Mouse (Mus musculus): ENCODE data around the gene Uba1y.

Uba1y gene

DNA sequence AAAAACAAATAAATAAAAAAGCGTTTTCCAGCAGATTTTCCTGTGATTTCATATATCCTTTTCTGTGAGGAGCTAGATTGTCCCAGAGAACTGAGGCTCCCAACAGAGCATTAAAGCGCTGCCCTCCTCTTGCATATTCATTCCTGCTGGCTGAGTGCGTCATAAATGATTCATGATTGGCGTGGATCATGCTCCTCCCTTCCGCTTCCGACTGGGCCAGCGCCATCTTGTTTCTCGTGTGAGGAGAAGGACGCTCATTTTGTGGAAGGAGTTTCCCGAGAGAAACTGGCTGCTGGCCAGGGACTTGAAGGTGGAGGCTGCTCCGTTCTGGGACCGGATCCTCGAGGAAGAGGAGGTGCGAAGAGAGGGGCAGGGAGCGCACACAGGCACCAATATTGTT lies at the start of gene Uba1y:
Uba1y (plus strand) TSS at position 254 of the 400 bp plus-strand sequence.
- WGBS, result 76% methylated on average over 14 of the region's 15 CpGs

DNA sequence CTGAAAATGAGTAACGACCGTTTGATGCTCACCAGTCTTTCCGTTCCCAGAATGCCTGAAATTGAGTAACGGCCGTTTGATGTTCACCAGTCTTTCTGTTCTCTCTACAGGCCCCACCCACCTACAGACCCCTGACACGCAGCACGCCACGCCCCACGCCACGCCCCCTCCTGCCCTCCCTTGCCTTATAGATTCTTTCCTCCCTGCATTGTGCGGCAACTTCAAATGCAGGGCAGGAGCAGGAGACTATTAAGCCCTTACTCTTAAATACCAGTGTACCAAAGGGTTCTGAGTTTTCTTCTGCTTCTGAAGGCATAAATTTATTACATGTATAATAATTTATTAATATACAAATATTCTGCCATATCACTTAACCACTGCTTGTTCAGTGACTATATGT lies 21.1 kb upstream of the Uba1y start, which contains the start of gene Zfy1:
Zfy1 (minus strand) TSS at position 101 of the 400 bp plus-strand sequence.
- 98% methylated on average over 6 of the region's 11 CpGs for WGBS

DNA sequence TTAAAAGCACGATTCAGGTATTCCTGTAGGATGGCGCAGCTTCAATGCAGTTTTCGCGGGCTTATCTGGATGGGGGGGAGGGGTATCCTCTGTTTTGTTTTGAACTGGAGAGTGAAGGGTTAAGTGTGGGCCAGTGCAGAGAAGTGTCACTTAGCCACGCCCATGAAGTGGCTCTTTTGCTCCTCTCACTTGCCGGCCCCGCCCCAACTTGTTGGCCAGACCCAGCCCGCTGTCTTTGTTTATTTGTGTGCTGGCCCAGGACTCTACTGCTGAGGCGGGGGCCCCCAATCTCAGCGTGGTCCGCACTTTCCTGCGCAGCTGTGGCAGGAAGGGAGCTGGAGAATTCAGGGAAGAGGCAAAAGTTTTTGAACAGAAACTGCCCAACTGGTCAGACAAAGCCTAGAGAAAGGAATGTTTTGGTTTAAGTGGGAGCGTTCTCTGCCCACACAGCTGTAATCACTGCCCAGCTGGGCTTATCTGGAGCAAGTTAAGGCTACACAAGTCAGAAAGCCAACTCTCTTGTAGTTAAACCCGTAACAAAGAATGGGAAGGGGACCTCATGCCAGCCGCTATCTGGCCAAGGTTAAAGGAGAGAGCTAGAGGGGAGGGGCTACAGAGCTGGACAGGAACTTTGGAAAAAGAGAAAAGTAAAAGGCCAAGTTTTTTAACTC lies 9.3 kb upstream of the Uba1y start:
- WGBS, result under 1% methylated on average over 15 of the region's 15 CpGs

DNA sequence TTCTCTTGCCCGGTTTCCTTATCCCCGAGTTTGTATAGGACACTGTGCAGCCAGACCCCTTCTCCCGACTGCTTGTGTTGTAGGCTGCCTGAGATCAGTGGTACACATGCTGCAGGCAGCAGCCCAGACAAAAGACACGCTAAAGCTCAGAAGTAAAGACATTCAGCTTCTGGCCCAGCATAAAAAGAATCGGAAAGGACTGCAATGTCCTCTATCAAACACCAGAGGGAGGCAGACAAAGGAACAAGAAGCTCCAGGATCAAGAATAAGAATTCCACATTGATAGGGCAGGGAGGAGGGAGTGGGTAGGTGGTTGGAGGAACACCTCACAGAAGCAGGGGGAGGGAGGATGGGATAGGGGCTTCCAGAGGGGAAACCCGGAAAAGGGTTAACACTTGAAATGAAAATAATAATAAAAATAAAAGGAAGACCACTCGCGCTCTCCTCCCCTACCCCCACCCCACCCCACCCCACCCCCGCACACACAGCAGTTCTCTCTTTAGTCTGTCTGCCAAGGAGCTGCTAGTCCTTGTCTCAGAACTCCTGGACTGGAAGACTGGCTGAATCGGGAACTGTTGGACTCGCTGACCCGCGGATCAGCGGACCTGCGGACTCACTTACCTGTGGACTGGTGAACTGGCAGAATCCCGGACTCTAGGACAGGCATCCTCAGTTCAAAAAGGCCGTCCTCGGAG lies 54.6 kb downstream of the Uba1y start:
- WGBS, result 15% methylated on average over 17 of the region's 18 CpGs
